Mouse (Mus musculus): ENCODE measurements around the gene Trim63.
"Not testable (repeated sequence)": the region's sequence is repeated elsewhere in the genome, so short reads cannot be mapped to it uniquely, and the experiment has no call there.

Trim63 gene

GRCm38 (mm10) chr4:134314876-134315275, at the start of gene Trim63:
TSS of gene Trim63 (plus strand) at chr4:134315120.
- no peak for DNase-seq (ENCODE audit: low spot score in 2 of 2)

DNA sequence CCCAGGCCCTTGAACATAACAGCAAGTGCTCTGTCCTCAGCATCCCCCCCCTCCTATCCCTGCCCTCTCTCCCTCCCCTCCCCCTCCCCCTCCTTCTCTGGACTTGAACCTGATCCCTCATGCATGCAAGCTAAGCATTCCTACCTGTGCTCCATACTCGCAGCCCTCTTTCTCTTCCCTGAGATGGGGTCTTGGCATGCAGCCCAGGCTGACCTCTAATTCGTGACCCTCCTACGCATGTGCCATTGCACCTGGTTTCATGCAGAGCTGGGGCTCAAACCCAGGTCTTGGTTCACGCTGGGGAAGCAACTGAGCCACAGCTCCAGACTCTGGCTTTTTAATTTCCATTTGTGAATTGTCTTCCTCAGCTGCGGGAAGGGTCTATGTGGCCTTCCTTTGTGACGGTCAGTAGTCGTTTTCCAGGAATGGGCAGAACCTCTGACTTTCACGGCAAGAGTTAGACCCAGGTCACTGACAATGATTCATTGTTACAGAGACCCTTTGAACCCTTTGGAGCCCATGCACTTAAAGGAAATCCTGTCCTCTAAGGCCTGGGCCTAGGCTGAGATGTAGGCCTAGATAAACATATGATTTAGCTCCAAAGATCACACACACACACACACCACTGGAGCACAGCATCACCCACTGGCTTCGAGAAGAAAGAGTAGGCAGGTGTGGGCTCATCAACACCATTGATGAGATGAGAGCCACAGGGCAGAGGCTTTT, 48.9 kb upstream of the Trim63 start:
- no peak for DNase-seq (ENCODE audit: low spot score in 2 of 2)

DNA sequence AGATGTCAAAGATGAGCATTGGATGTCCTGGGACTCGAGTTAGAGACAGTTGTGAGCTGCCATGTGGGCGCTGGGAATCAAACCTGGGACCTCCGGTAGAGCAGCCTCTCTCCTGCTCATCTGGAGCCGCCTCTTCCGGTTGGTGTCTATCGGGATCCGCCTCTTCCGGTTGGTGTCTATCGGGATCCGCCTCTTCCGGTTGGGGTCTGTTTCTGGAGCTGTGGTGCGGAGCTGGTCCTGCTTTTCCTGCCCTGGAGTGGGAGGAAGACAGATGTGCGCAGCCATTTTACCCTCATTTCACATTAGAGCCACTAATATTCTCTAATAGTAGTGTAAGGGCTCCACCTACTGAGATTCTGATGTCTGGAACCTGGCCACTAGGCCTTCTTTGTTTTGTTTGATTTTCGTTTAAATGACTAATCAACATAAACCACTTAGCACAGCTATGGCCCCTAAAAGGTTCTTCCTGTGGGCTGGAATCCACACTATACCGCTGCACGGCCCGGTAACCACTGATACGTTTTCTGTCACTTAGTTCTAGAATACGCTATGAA, 46.7 kb upstream of the Trim63 start:
- no peak for DNase-seq (ENCODE audit: low spot score in 2 of 2)

DNA sequence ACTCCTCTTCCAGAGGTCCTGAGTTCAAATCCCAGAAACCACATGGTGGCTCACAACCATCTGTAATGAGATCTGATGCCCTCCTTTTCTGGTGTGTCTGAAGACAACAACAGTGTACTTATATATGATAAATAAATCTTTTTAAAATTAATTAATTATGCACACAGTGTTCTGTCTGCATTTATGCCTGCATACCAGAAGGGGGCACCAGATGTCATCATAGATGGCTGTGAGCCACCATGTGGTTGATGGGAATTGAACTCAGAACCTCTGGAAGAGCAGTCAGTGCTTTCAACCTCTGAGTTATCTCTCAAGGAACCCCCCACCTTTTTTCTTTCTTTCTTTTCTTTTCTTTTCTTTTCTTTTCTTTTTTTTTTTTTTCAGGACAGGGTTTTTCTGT, 45.3 kb upstream of the Trim63 start:
- not testable (repeated sequence) for DNase-seq (ENCODE audit: low spot score in 2 of 2)

GRCm38 (mm10) chr4:134271979-134272378, 42.9 kb upstream of the Trim63 start:
- no peak for DNase-seq (ENCODE audit: low spot score in 2 of 2)

- no peak for DNase-seq (ENCODE audit: low spot score in 2 of 2)
These were observed 42.0 kb upstream of the Trim63 start for GRCm38 (mm10) chr4:134272731-134273416.

GRCm38 (mm10) chr4:134273417-134274345, 41.2 kb upstream of the Trim63 start:
- DNase-seq (ENCODE audit: low spot score in 2 of 2), result no peak

GRCm38 (mm10) chr4:134284942-134285341, 30.0 kb upstream of the Trim63 start:
- DNase-seq (ENCODE audit: low spot score in 2 of 2), result no peak

- DNase-seq (ENCODE audit: low spot score in 2 of 2), result no peak
These were observed 28.4 kb upstream of the Trim63 start for GRCm38 (mm10) chr4:134286226-134287167.

DNA sequence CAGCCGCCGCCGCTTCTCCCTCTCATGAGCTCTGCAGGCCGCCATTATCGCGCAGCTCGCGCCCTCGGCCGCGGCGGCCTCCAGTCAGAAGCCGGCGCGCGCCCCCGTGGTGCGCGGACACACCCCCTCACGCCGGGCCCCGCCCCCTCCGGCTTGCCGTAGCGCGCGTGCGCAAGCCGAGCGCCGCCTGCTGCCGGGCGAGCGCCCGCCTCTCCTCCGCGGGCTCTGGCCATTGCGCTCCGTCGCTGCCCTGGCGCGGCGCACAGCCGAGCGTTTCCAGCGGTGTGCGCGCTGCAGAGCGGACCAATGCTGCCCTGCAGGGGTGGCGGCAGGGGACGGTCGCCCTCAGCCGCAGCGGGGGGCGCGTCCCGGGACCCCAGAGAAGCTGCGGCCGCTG, 27.8 kb upstream of the Trim63 start:
- DNase-seq (ENCODE audit: low spot score in 2 of 2), result peak; percentile 90

- DNase-seq (ENCODE audit: low spot score in 2 of 2), result peak; percentile 64 to 65
These were observed 27.3 kb upstream of the Trim63 start, which contains the start of gene Pdik1l for GRCm38 (mm10) chr4:134287575-134288025. TSS of gene Pdik1l (minus strand) at chr4:134287895.

DNA sequence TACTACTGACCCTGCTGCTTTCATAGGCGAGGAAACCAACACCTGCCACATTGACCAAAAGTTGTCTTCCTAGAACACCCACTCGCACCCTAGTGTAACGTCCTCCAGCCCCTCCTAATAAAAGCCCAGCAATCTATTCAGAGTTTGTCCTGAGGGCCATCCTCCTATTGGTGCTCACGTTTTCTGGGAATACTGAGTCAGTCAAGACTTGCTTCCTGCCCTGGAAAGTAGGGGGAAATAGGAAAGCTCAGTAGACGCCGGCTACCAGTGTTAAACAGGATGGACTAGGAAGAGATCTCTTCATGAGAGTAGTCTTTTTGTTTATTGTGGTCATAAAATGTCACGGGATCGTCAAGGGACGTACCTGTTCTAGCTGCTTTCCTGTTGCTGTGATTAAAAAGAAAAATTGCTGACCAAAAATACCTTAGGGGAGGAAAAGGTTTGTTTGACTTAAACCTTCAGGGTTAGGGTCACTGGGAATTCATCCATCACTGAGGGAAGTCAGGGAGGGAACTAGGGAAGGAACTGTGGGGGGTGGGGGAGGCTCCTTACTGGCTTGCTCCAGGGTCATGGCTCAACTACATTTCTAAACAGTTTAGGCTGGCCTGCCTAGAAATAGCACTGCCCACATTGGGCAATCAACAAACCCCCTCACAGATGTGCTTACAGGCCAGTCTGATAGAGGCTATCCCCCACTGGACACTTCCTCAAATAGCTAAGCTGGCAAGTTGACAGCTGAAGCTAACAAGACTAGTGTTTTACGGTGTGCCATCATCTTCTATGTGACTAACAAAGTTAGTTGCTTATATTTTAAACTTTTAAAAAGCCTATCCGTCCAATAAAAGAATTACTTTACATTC, 26.3 kb upstream of the Trim63 start:
- no peak for DNase-seq (ENCODE audit: low spot score in 2 of 2)

- peak in 1 of 2 experiments; percentile 39 for DNase-seq (ENCODE audit: low spot score in 2 of 2)
These were observed 22.9 kb upstream of the Trim63 start for GRCm38 (mm10) chr4:134292067-134292466.

DNA sequence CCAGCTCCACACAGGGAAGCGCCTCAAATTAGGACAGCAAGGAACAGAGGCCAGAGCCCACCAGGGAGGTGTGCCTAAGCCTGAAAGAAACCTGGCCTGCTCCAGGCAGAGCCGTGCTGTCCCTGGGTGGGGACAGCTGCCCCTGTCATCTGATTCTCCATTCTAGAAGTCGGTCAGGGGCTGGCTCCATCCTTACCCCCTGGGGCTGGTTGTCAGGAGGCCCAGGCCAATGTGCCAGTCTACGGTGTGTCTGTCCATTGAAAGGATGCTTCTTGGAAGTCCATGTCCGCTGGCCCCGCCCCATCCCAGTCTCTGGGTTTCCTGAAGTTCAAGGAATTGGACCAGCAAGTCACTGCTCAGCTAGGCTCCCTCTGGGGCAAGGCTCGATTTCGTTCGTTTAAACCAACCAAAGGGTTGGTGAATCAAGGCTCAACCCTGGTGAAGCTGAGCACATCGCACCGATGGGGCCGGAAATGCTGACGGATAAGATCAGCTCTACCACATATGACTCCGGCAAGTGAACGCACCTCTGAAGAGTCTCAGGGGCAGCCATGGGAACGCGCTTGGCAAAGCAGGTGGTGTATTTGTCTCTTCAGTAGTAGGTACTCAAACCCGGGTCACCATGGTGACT, 21.7 kb upstream of the Trim63 start:
- DNase-seq (ENCODE audit: low spot score in 2 of 2), result no peak

DNA sequence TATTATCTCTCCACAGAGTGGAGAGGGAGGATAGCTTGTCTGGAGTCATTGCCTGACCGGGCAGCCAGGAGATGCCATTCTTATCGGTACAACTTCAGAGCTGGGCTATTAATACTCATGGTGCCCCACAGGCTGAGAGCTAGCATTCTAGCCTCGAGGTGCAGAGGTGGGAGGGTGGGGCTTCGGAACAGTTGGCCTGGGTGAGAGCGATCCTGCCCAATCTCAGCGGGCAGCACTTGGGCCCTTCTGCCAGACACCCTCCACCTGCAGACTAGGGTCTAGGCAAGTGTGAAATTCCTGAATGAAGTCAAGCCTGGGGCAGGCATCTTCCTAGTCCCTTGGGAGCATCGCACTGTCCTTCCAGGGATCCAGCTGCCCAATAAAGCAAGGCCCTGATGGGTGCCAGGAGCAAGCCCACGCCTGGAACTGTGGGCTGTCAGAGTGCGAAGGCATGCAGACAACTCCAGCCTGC, 21.2 kb upstream of the Trim63 start:
- DNase-seq (ENCODE audit: low spot score in 2 of 2), result no peak

DNA sequence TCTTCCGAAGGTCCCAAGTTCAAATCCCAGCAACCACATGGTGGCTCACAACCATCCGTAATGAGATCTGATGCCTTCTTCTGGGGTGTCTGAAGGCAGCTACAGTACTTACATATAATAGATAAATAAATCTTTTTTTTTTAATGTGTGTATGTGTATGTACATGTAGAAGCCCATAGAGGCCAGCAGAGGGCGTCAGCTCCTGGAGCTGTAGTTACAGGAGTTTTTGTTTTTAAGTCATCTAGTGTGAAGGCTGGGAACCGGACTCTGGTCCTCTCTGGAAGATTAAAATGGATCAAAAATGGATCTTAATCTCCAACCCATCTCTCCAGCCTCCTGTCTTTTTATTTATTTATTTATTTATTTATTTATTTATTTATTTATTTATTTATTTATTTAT, 18.8 kb upstream of the Trim63 start:
- not testable (repeated sequence) for DNase-seq (ENCODE audit: low spot score in 2 of 2)

DNA sequence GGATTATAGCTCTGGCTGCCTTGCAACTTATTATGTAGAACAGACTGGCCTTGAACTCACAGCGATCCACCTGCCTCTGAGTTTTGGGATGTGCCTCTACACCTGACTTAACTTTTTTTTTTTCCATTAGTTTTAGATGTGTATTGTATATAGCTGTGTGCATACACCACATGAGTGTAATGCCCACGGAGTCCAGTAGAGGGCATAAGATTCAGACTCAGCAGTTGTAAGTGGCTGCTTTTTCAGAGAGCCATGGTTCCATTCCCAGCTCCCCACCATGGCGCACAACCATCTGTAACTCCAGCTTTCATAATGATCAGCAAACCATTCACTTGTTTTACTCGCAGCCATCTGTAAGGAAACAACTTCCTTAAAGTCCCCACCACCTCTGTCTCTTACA, 18.4 kb upstream of the Trim63 start:
- no peak for DNase-seq (ENCODE audit: low spot score in 2 of 2)

DNA sequence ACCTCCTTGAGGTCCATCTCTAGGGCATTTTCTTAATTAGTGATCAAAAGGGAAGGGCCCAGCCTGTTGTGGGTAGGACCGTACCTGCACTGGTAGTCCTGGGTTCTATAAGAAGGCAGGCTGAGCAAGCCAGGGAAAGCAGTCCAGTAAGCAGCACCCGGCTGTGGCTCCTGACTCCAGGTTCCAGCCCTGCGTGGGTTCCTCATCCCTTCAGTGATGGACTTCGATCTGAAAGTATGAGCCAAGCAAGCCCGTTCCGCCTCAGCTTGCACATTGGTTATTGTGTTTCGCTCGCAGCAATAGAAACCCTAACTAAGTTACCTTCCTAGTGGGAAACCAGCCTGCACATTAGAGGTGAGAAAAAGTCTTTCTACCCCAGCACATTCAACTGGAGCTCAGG, 17.6 kb upstream of the Trim63 start:
- DNase-seq (ENCODE audit: low spot score in 2 of 2), result no peak
